Mouse (Mus musculus) kidney, postnatal 0 days (tissue): ENCODE results near the gene Phactr2. TPM values are rescaled to one million over a fixed set of nuclear protein-coding genes. Genes with fewer than 3 reads are reported as not detected.
A peak's percentile ranks its signal among the peaks of the same experiment; 100 is the strongest.

Source experiments
- ATAC-seq: fragments of 200-750 bp; cut with Nextera tagmentation; replicated peaks from 2 replicates; pipeline ENCODE4 v1.8.0; 2017; ENCODE audit warnings: low read depth, moderate number of reproducible peaks, moderate TSS enrichment, moderate library complexity; ENCODE audit not compliant: low FRiP score
- DNase-seq: peaks from one replicate; pipeline ENCODE4 v3.0.0-alpha.2; 2016; ENCODE audit warnings: low spot score
- H3K27ac ChIP-seq: fragments of 300-500 bp; sonication (generic); 2 replicates; pipeline ENCODE4 v1.5.1; 2014; ENCODE audit warnings: mild to moderate bottlenecking
- H3K27me3 ChIP-seq: fragments of 300-500 bp; sonication (generic); 2 replicates; pipeline ENCODE4 v1.6.1; 2014; ENCODE audit warnings: low read length, mixed read lengths; ENCODE audit not compliant: insufficient read depth
- H3K36me3 ChIP-seq: fragments of 300-500 bp; sonication (generic); 2 replicates; pipeline ENCODE4 v1.6.1; 2014; ENCODE audit warnings: low read length, mixed read lengths; ENCODE audit not compliant: insufficient read depth
- H3K4me1 ChIP-seq: fragments of 300-500 bp; sonication (generic); replicated peaks from 2 replicates; pipeline ENCODE4 v1.6.1; 2014; ENCODE audit warnings: antibody characterized with exemption, low read length, mixed read lengths; ENCODE audit not compliant: insufficient read depth
- H3K4me2 ChIP-seq: fragments of 300-500 bp; sonication (generic); 2 replicates; pipeline ENCODE4 v1.6.1; 2014; ENCODE audit warnings: mild to moderate bottlenecking, low read length, moderate library complexity, mixed read lengths
- H3K4me3 ChIP-seq: fragments of 300-500 bp; sonication (generic); replicated peaks from 2 replicates; pipeline ENCODE4 v1.5.1; 2014; ENCODE audit warnings: low read depth, low read length
- H3K9ac ChIP-seq: fragments of 300-500 bp; sonication (generic); 2 replicates; pipeline ENCODE4 v1.6.1; 2014; ENCODE audit warnings: low read depth, low read length
- H3K9me3 ChIP-seq: fragments of 300-500 bp; sonication (generic); replicated peaks from 2 replicates; pipeline ENCODE4 v1.6.1; 2016; ENCODE audit warnings: low read length, inconsistent platforms, mixed read lengths
- CTCF ChIP-seq: IDR thresholded peaks from 2 replicates; pipeline ENCODE4 v1.5.1; 2016; ENCODE audit warnings: antibody characterized with exemption, low read depth, mild to moderate bottlenecking, moderate library complexity
- WGBS: fragments of 180-500 bp; shearing (Covaris S2); extraction: QIAGEN DNeasy Blood & Tissue Kit; methylation state at CpG from one replicate; pipeline ENCODE4 v1.1.7; 2014; 5-methylcytosine and 5-hydroxymethylcytosine counted together
- polyA plus RNA-seq: library from polyadenylated mRNA; unstranded; fragments of >200 nt; fragmentation: Nextera tagmentation; extraction: Ambion mirVana; gene quantifications from 2 replicates; pipeline ENCODE4 v1.2.1, GENCODE M21; 2015

Gene Phactr2
- polyA plus RNA-seq, 1 experiment from 2014 or later: 26.4 TPM

DNA sequence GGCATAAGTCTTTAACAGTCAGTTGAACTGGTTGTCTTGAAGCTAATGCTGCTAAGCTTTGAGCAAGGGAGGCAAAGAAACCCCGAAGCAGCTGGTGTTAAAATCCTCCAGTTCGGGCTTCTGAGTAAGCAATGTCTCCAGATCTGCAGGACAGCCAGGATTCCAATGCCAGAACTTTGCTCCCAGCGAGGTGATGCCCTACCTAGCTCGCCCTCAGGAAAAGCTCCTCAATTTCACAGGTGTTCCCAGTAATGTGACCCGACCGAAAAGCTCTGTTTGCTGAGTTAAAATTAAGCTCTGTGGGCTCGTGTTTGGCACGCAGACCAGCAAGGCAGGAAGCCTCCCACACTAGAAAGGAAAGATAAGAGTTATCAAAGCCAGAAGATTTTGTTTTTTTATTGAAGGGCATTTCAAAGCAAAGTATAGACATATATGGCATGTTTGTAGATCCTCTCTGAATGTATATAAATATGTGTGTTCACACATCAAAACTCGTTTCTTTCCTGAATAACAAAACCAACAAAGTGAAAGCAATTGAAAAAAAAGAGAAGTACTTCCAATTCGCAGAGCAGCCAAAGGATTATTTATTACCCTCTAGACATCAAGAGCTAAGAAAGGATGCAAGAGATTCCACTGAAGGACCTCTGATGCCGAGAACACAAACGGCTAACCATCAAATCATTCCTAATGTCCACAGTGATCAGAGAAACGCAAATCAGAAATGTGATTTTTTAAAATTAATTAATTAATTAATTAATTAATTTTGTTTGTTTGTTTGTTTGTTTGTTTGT, 20.8 kb downstream of the Phactr2 start:
- Histone ChIP-seq H3K36me3 (no peaks in the 10 kb centered on the region), H3K4me2 (peak overlapping the region; percentile 30; the same call in 1 of the 2 replicates)
- no peak for ATAC-seq

DNA sequence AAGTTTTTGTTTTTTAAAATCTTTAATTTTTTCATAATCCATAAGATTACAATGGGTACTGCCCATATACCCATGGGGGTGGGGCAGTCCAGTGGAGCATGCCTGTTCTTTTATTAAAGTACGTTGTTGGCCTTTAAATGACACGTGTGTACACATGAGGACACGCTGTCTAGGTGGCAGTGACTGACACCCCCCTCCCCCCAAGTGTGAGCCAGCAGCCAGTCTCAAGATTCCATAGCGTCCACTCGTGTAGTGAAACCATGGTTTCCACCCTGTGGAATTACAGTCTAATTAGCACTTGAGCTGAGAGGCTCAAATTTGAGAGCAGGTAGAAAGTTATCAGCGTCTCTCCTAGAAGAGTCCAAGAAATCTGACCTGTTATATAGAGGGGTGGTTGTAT, 22.6 kb downstream of the Phactr2 start:
- H3K27ac ChIP-seq: no peak overlapping the region
- no peak overlapping the region for H3K4me3 ChIP-seq
- H3K9ac ChIP-seq: no peak overlapping the region
- no peaks in the 10 kb centered on the region for H3K36me3 ChIP-seq
- 83% methylated on average over 6 of the region's 6 CpGs for WGBS
- no peaks in the 10 kb centered on the region for H3K9me3 ChIP-seq
- no peak for TF ChIP-seq CTCF
- no peaks in the 10 kb centered on the region for H3K27me3 ChIP-seq
- ATAC-seq (no peak), DNase-seq (no peak)
- H3K4me2 ChIP-seq: no peak overlapping the region
- H3K4me1 ChIP-seq: no peaks in the 10 kb centered on the region

More for the DNA sequence above, 20.8 kb downstream of the Phactr2 start:
- 34% methylated on average over 13 of the region's 13 CpGs for WGBS
- DNase-seq: peak; percentile 37
- Histone ChIP-seq H3K27me3 (no peaks in the 10 kb centered on the region), H3K9me3 (no peaks in the 10 kb centered on the region), H3K27ac (no peak overlapping the region), H3K9ac (no peak overlapping the region), H3K4me3 (no peak overlapping the region), H3K4me1 (no peaks in the 10 kb centered on the region)
- TF ChIP-seq CTCF: no peak

DNA sequence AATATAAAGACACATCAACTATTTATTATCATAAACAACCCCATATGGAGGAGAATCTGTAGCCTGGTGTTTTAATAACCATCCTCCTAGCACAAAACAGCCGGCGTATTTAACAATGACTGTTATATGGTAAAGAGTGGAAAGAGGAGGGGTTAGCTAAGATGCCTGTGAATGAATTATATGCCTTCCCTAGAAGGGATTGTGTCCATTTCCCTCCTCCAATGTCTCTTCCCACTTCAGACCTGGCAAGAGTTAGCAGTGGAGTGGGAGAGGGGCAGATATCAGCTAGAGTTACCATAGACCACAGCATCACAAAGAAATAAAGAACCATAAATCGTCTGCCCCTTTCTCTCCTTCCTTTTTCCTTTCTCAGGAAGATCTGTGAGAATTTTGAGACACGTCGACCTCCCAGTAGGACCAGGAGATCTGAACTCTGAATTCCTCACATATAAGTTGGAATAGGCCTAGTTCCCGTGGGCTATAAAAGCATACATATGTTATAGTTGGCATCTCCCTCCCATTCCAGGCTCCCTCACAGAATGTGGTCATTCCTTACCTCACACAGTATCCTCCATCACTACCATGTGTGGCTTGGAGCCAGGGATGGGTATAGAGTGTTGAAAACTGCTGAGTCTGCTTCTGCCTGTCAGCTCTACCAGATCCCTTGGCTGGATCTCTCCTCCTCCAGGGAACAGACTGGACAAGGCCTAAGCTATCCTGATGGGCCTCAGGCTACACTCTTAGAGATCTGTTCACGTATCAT, 25.7 kb downstream of the Phactr2 start:
- Histone ChIP-seq H3K27me3 (no peaks in the 10 kb centered on the region), H3K4me3 (no peak overlapping the region), H3K4me1 (no peaks in the 10 kb centered on the region), H3K9me3 (no peaks in the 10 kb centered on the region), H3K36me3 (no peaks in the 10 kb centered on the region), H3K4me2 (no peak overlapping the region), H3K27ac (no peak overlapping the region), H3K9ac (no peak overlapping the region)
- no peak; the same call in 1 of the 2 replicates for ATAC-seq
- peak; percentile 81 for DNase-seq
- 30% methylated on average over 7 of the region's 7 CpGs for WGBS
- TF ChIP-seq CTCF: no peak

DNA sequence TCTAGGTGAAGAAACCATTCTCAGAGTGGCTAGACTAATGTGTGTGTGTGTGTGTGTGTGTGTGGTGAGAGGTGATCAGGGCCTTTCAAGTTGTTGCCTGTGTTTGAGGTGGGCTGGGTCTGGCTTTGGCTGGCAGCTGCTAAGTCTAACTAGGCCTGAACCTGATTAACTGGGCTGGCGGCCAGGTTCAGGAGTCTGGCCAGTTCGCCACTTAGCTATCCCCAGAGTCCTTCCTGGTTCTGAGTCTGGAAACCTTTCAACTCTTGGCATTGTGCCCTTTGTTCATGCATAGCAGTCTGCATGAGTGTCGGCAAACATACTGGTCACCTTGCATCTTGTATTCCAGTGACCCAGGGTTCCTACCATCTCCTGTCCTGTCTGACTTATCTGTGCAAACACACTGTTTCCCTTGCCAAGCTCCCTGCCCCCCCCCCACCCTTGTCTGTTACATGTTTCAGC, 27.4 kb downstream of the Phactr2 start:
- 44% methylated on average over 3 of the region's 3 CpGs for WGBS
- Histone ChIP-seq H3K4me3 (no peak overlapping the region), H3K4me1 (no peaks in the 10 kb centered on the region), H3K27me3 (no peaks in the 10 kb centered on the region), H3K9ac (no peak overlapping the region), H3K36me3 (no peaks in the 10 kb centered on the region), H3K4me2 (no peak overlapping the region), H3K9me3 (no peaks in the 10 kb centered on the region), H3K27ac (peak overlapping the region; percentile 21)
- DNase-seq (peak; percentile 62), ATAC-seq (peak; percentile 70)
- TF ChIP-seq CTCF: no peak

DNA sequence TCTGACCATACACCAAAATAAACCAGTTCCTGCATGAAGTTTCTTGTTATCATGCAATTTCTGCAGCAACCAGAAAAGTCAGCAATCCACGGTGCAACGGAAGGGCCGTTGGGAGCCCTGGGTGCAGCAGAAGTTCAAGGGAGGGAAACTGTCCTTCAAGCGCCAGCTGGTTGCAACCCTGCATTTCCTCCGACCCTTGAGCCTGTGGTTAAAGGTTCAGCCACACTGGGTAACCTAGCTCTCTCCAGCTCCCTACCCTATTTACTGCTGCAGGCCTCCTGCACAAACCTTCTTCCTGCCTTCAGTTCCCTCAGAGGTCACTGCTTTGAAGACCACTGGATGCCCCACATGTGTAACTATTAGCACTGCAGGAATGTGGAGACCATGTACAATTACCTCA, 30.0 kb downstream of the Phactr2 start:
- Histone ChIP-seq H3K4me1 (no peaks in the 10 kb centered on the region), H3K4me2 (no peak overlapping the region), H3K27ac (no peak overlapping the region), H3K4me3 (no peak overlapping the region), H3K9ac (no peak overlapping the region), H3K36me3 (no peaks in the 10 kb centered on the region), H3K9me3 (no peaks in the 10 kb centered on the region), H3K27me3 (no peaks in the 10 kb centered on the region)
- TF ChIP-seq CTCF: no peak
- DNase-seq: no peak
- ATAC-seq: no peak
- WGBS: 81% methylated on average over 5 of the region's 5 CpGs

DNA sequence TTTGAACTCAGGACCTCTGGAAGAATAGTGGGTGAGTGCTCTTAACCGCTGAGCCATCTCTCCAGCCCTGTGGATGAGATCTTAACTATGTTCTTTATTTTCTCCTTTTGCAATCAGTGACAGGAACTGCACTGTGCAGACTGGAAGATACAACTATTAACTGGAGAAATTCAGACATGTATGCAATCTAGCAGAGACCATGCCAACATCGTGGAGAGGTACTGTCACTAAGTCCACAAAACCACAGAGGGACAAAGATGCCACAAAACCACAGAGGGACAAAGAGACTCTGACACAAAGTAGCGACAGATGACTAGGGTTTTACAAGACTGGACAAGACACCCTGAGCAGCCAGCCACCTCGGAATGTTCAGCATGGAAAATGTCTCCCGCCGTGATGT, 30.6 kb downstream of the Phactr2 start:
- no peaks in the 10 kb centered on the region for H3K36me3 ChIP-seq
- H3K4me3 ChIP-seq: no peak overlapping the region
- no peak for ATAC-seq
- H3K27me3 ChIP-seq: no peaks in the 10 kb centered on the region
- DNase-seq: no peak
- TF ChIP-seq CTCF: no peak
- WGBS: 81% methylated on average over 6 of the region's 6 CpGs
- no peak overlapping the region for H3K27ac ChIP-seq
- no peaks in the 10 kb centered on the region for H3K9me3 ChIP-seq
- no peak overlapping the region for H3K9ac ChIP-seq
- H3K4me1 ChIP-seq: no peaks in the 10 kb centered on the region
- no peak overlapping the region for H3K4me2 ChIP-seq
